Mouse (Mus musculus) mesoderm, embryonic 11.5 days (tissue): ENCODE data around the gene Ppm1g.

Experiments
- DNase-seq: peaks from one replicate; pipeline ENCODE4 v3.0.0-alpha.2; 2012; ENCODE audit warnings: low read depth, low spot score

Ppm1g gene

DNA sequence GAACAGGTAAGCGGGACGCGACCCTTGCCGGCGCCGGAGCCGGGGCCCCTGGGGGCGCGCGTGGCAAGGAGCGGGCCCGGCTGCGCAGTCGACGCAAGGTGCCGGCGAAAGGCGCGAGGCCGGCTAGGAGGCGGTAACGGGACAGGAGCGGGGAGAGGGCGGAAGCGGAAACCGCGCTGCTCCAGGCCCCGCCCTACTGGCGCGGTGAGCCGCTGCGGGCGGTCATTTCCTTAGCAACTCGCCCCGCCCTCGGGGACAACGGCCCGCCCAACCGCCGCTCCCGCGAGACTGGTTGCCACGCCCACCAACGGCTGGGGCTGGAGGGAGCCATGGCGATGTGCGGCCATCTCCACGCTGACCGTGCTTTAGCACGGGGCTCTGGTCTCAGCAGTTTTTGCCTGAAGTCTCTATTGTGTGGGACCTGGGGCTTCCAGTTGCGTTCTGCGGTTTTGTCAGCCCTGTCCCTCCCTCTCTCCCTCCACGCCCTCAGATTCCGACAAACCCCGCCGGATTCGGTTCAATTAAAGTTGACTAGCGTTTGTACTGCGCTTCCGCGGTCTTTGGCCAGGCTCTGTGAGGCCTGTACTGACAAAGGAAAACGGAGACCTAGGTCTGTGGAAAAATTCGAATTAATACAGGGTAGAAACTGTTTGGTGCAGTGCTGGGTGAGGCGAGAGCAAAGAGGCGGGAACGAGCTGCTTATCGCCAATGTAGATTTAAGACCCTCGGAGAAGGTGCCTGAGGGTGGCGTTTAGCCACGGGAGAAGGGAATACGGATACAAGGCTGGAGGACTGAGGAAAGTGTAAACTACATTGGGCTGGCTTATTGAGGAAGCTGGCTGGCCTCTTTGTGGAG lies at the start of gene Ppm1g:
Gene Ppm1g (minus strand): TSS at position 240 of the 856 bp plus-strand sequence.
- peak; percentile 97 for DNase-seq

DNA sequence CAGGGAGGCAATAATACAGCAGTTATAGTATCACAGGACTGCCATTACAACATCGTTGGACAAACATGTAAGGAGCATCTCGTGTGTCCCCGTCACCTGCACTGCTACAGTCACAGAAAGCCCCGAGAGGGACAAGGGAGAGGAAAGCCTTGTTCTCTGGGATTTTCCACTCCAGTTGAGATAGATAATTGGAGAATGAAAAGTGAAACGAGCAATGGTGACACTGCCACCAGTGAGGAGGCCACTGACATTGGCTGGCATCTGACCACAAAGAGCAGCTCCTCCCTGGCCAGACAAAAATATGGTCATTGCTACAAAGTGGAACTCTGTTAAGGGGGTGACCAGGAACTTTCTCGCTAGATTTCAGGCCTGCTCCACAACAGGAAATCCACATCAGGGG lies 47.2 kb upstream of the Ppm1g start:
- DNase-seq = no peak

DNA sequence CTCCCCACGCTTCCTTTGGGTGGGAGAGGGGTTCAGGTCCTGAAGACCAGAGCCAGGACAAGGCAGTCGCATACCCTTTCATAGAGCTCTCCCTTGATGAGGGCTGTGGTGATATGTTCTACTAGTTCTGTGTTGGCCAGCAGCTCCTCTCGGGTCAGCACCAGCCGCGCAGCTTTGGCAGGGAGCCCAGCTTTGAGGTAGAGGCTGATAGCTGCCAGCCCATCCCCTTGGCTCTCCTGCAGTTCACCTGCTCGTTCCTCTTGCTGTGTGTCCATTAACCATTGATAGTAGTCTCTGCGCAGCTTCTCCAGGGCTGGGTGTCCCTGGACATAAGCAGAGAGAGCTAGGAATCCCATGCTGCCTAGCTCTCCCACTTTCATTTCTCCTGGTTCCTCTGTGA lies 45.6 kb upstream of the Ppm1g start:
- no peak for DNase-seq

DNA sequence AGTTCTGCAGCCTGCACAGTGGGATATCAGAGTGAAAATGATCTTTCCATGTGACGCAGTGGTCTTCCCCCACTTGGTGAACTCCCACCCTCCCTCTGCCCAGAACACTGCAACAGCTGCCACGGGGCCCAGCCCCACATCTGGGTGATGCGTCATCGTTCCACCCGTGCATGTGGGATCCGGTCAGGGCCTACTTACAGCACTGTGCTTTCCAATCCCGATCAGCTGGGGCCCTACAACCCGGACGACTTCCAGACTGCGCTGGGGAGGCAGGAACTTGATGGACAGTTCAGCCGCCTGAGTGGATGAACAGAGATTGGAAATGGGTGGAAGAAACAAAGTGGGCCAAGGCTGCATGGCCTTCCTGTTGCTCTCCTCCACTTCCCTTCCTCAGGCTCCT lies 37.1 kb upstream of the Ppm1g start:
- DNase-seq = no peak

DNA sequence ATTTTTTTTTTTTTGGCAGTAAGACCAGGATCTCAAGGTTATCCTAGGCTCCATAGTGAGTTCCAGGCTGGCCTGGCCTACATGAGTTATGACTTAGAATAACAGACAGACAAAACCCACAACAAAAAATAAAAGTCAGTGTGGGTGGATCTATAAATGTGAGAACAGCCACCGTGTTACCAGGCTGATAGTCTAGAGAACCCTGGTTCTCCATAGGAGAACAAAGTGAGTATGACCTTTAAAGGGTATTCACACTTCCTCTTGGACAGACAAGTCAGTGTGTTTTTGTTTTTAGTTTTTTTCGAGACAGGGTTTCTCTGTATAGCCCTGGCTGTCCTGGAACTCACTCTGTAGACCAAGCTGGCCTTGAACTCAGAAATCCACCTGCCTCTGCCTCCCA lies 35.5 kb upstream of the Ppm1g start:
- no peak for DNase-seq

DNA sequence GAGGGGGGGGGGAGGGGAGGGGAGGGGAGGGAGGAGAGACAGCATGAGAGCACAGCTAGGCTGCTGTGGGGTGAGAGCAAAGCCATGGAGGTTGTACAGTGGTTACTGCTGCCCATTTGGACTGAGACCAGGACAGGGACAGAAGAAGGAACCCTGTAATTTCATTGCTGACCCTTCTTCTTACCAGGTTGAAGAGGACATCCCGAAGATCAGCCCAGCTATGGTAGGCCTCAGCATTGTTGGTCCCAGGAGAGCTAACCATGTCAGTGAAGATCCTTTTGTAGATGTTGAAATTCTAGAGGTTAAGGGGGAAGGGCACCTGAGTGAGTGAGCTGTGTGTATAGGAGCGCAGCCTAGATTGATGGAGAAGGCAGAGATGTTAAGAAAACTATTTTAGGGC lies 34.9 kb upstream of the Ppm1g start:
- no peak for DNase-seq

DNA sequence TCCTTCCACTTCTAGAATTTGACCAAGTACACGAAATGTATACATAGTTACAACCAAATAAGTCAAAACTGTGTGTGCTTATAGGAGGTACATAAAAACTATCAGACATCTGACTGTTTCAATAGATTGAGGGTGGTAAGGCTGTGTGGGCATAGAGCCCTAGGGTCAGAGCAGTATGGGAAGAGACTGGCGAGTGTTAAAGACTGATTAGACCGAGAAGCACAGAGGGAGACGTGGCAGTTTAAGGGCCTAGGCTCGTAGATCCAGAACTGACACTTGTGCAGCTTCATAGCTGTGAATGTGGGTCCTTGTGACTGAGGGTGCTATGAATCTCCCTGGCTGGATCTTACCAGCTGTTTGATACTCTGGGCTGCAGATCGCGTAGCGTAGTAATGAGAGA lies 34.4 kb upstream of the Ppm1g start:
- no peak for DNase-seq

DNA sequence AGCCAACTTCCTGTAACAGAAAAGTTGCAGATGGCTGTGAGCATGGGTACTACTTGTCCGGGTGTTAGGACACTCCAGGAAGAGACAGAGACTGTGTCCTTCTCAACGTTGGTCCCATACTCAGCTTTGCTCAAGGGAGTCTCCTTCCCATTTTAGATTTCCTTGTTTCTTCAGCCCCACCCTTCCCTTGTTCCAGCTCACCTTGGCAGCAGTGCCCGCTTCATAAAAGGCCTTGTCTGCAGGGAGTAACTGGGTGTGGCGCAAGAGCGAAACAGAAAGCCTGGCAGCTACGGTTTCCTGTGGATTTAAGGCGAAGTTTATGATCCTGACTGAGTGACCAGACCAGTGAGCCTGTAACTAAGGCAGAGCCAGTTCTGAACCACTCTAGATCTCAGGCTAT lies 34.0 kb upstream of the Ppm1g start:
- no peak for DNase-seq

DNA sequence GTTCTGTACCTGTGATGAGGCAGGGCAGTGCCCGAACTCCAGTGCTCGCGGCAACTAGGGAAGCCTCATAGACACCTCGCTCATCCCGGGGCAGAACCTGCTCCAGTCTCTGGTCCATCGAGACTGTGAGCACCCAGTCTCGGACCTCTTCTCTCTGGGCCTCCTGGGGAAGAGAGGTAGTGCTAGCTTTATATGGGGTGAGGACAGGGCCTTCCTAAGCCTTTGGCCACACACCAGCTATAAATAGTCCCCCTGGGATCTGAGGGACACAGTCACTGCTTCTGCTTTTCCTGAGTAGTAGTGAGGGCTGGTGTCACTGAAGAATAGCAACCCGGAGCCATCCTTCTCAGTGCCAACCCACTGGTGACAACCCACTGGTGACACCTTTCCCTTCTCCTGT lies 33.3 kb upstream of the Ppm1g start:
- no peak for DNase-seq

DNA sequence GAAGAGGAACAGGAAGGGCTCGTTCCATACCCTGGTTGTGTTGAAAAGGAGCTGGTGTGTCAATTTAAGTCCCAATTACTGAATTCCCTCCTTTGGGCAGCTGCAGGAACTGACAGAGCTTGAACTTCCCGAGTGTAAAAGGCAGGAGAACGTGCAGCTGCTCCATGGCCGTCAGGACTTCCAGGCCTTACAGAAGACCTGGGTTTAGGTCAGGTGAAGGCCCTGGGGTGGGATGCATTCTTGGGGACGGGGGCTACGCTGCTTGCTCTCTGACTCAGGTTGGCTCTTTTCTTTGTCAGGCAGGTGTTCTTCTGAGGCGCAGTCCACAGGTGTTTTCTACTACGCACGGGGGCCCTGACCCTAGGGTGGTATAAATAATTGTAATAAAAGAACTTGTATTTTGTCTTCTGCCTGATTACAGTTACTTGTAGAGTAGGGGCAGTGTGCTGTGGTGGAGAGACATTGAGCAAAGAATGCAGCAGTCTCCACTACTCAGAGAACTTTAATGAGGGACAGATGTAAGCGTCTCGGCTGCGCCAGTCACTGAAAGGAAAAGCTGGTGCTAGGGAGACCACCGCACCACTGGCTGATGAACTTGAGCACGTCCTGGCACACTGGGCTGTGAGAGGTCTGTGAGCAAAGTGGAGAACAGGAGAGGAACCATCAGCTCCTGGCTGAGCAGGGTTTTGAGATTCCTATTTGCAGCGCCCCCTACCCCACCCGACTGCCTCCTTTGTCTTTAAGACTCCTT lies 32.5 kb upstream of the Ppm1g start:
- no peak for DNase-seq

DNA sequence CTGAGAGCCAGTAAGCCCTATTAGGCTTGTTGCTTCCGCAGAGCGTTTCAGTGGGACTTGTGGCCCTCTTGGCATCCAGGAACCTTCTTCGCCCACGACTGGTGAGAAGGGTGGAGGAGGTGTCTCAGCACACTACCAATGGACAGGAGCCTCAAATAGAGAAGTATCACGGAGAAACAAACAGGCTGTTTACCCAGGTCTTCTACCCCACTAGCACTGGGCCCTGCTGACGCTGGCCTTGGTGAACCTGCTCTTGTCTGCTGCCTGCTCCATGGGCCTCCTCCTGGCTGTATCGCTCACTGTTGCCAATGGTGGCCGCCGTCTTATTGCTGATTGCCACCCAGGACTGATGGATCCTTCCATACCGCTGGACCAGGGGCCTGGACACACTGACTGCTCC lies 31.7 kb upstream of the Ppm1g start:
- no peak for DNase-seq

DNA sequence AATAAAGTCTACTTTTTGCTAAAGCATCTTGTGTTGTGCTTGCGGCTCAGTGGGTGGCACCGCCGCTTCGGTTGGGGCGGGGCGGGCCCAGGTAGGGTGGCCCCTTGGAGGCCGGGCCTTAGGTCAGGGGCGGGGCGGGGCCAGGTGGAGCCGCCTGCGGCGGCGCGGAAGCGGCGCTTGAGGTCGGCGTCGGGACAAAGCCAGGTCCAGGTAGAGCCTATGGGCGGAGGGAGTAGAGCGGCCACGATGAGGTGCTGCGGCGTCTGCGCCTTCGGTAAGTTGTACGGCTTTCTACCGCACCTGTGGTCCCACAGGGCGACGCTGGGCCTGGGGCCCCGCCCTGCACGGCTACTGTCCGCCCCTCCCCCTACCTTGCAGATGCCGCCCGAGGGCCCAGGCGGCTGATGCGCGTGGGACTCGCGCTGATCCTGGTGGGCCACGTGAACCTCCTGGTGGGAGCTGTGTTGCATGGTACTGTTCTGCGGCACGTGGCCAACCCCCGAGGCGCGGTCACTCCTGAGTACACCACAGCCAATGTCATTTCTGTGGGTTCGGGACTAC lies 31.1 kb upstream of the Ppm1g start, which contains the start of gene Krtcap3:
Gene Krtcap3 (plus strand): TSS at position 151 of the 561 bp plus-strand sequence.
- peak; percentile 42 for DNase-seq

DNA sequence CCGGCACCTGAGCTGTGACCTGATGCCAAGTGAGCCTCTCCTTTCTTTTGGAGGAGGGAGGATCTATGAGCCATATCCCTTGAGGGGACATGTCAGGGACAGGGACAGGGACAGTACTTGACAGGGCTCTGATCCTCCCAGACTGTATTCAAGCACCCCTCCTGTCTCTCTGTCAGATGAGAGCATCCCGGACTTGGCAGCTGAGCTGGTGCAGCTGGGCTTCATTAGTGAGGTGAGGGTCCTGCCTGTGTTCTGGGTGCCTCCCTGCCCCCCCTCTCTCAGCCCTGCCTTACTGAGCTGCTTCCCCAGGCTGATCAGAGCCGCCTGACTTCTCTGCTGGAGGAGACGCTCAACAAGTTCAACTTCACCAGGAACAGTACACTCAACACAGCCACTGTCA lies 30.2 kb upstream of the Ppm1g start:
- no peak for DNase-seq

DNA sequence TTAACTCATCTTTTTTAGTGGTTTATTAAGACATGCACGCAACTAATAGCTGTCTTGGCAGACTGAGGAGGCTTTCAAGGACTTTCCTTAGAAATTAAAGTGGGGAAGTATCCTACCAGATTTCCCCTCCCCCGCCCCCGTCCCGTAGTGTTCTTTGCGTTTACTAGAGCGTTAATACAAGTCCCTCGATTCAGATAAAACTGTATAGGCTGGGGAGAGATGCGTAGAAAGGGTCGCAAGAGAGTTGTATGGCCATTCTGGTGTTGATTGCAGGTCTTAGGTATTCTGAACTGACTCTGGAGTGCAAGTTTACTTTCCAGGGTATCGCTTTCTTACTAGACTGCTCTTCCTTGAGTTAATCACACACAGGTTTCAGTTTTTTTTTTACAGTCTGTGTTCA lies 21.7 kb upstream of the Ppm1g start:
- DNase-seq = no peak

DNA sequence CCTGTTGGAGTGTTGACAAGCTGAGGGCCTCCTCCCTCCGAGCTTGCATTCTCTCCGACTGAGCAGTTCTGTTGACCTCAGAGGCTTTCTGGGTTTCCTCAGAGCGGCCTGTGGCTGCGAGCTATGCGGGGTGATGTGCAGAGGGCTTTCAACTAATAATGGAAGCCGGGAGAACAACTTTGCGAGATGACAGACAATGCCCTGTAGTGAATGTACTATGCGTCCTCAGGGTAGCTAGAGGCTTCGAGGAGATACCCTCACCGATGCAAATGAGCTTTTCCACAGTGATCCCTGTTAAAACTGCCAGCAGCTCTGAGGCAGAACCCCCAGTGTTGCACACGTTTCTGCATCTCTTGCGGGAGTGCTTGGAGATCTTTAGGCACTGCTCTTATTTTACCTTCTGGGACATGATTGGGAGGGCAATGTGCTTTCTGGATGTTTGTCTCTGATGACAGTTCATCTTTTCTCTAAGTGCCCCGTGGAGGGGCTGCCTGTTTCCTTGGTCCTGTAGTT lies 21.1 kb upstream of the Ppm1g start:
- DNase-seq = no peak

DNA sequence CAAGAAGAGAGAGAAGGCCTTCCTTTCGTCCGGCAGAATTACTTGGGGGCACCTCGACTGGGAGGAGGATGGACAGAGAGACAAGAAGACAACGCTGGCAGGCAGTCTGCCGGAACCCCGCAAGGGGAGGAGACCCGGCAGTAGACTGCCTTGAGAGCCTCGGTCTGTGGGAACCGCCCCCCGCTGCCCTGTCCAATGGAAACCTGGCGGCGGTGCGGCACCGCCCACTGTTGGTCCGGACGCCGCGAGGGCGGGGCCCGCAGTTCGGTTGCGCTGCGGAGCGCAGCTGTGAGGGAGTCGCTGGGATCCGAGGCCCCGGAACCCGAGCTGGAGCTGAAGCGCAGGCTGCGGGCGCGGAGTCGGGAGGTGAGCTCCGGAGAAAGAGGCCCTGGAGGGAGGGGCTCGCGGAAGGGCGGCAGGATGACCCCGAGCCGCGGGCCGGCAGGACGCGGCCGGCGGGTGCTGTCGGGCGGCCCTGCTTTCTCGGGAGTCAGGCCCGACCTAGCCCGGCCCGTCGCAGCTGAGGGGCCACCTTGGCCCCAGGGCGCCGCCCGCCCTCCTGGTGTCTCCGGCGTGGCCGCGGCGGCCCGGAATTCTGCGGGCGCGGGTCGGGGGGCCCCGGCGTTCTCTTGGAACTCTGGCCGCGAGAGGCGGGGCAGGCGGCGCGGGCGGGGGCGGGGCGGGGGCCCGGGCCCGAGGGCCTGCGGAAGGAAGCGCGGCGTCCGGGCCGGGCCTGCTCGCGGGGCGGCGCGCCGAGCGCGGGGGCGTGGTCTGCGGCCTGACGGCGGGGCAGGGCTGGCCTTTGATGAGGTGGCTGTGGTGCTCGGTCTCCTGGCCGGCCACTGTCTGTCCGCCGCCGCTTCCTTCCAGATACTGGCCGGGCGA lies 20.4 kb upstream of the Ppm1g start, which contains the start of the genes Nrbp1 and Gm9970:
Gene Nrbp1 (plus strand): TSS at position 228 of the 885 bp plus-strand sequence.
Gene Gm9970 (minus strand): TSS at position 596 of the 885 bp plus-strand sequence.
- peak; percentile 96 for DNase-seq

DNA sequence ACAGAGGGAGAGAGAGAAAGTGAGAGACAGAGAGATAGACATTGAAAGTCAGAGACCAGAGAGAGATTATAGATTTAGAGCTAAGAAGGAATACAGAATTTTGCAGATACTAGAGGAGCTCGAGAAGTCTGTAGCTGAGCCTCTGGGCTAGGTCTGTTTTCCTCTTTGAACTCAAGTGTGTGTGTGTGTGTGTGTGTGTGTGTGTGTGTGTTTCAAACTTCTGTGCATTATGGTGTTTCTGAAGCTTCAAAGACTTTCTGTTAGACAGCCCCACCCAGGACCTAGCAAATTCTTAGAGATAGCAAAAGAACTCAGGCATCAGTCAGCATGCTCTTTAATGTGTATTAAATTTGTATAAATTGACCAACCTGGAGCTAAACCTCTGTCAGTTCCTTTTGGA lies 6.2 kb upstream of the Ppm1g start:
- DNase-seq = no peak

DNA sequence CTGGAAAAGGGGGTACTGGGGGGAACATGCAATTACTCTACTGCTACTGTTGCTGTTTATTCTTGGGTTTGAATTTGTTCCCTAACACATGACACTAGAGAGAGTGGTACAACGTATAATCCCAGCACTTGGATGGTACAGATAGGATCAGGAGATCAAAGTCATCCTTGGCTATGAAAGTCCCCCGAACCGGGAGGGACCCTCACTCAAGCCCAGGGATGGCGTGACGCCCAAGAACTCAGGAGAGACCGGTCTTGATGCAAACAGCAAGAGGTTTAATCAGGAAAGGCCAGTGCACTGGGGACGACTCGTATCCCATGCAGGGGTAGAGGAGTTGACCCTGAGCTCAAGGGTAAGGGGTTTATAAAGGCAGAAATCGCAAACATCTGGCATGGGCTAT lies 2.2 kb upstream of the Ppm1g start:
- DNase-seq = no peak

DNA sequence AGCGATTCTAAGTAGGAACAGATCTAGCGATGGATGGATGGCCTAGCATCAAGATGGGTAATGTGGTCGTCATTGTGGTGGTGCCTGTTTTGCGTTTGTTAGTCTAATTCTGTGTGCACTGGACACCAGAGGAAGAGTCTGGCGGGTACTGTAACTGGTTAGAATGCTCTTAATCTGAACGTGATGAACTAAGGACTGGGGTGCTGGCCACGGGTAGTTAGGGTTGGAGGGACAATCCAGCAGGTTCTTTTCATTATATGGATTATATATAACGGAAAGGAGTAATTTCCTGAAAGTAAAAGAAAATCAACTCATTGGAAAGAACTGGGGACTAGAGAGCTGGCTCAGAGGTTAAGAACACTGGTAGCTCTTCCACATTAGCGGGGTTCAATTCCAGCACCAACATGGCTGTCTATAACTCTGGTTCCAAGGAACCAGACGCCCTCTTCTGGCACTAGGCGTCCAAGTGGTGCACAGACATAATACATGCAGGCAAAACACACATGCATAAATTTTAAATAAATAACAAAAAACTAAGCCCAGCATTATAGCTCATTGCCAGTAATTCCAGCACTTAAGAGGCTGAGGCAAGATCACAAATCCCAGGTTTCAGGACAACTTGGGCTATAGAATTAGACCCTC lies 938 bp upstream of the Ppm1g start:
- peak; percentile 67 for DNase-seq

DNA sequence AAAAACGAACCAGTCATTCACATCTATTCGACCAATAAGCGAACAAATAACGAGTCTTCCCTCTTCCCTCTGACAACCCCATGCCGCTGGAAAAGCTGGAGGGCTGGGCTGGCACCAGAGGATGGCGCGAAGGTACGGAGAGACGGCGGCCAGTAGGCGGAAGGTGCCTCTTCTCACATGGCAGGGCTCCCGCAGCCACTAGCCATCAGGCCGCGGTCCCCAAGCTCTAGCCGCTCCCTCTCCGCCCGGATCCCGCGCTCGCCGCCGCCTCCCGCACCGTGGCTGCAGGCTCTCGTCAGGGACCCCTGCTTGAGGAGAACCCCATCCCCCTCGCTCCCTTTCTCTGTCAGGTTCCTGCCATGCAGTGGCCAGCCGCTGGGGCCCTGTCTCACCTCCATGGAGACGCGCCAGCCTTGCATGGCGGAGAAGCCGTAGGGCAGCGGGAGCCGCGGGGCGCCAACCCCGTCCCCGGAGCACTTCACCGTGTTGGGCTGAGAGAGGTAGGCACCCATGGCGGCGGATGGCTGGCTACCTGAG lies 508 bp downstream of the Ppm1g start:
- peak; percentile 67 for DNase-seq
